Mouse (Mus musculus) thymus, postnatal 25 days (tissue): ENCODE measurements around the gene Ece2.
A peak's percentile ranks its signal among the peaks of the same experiment; 100 is the strongest.

Source experiments
- DNase-seq: peaks from one replicate; pipeline ENCODE4 v3.0.0; 2022

Ece2 gene

DNA sequence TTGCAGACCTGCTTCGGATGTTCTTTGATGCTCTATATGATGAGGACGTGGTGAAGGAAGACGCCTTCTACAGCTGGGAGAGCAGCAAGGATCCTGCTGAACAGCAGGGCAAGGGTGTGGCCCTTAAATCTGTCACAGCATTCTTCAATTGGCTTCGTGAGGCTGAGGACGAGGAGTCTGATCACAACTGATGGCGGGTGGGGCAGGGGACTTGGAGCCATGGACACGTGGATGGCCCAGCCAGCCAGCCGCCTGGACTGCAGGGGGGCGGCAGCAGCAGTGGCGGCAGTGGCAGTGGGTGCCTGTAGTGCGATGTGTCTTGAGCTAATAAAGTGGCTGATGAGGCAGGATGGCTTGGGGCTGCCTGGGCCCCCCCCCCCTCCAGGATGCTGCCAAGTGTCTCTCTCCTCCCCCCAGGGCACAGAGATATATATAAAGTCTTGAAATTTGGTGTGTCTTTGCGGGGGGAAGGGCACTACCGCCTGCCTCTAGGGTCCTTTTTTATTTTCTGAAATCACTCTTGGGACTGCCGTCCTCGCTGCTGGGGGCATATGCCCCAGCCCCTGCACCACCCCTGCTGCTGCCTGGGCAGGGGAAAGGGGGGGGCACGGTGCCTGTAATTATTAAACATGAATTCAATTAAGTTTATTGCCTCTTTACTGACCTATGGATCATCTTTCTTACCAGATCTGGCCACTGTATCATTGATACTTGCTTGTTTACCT, 62.8 kb downstream of the Ece2 start:
- no peak for DNase-seq

DNA sequence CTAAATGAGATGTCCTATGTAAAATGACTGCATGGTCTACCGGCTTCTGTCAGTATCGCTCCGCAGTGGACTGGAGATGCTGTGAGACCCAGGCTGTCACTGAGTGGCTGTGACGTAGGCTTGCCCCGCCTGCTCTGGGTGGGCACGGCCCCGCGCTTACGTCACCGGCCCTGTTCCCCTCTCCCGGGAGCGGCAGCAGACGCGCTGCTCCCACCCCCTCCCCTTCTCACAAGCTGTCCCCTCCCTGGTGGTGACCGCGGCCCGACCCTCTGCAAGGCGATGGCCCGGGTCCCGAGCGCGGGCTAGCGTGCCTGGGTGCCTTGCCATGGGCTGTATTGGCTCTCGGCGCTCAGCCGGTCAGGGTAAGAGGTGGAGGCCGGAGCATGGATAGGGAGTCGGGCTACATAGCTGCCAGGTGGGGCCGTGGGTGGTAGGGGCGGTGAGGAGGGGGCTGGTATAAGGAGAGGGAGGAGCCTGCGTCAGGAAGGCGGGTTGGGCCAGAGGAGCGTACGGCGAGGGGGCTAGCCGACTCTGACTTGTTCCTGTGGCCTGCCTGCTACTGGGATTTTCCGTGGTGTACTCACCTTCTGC, 63.6 kb downstream of the Ece2 start, which contains the start of gene Fam131a:
Fam131a (plus strand) TSS at position 131 of the 591 bp plus-strand sequence.
- peak; percentile 85 for DNase-seq

- DNase-seq = no peak
These were observed 65.2 kb downstream of the Ece2 start for GRCm38 (mm10) chr16:20694781-20695180.

- DNase-seq = peak; percentile 11
These were observed 66.1 kb downstream of the Ece2 start for GRCm38 (mm10) chr16:20695622-20696323.
